Mouse (Mus musculus) hindbrain, postnatal 0 days (tissue): ENCODE measurements around the gene Otor. TPM values are rescaled to one million over a fixed set of nuclear protein-coding genes. Genes with fewer than 3 reads are reported as not detected.

Experiments used
- ATAC-seq: fragments of 200-750 bp; cut with Nextera tagmentation; 2 replicates; pipeline ENCODE4 v1.8.0; 2017; ENCODE audit warnings: mild to moderate bottlenecking, moderate TSS enrichment, moderate library complexity
- DNase-seq: peaks from one replicate; pipeline ENCODE4 v3.0.0-alpha.2; 2015; ENCODE audit warnings: low spot score
- H3K27ac ChIP-seq: fragments of 300-500 bp; sonication (generic); 2 replicates; pipeline ENCODE4 v1.5.1; 2014; ENCODE audit warnings: mild to moderate bottlenecking
- H3K27me3 ChIP-seq: fragments of 300-500 bp; sonication (generic); 2 replicates; pipeline ENCODE4 v1.6.1; 2014; ENCODE audit warnings: low read length, mixed read lengths; ENCODE audit not compliant: insufficient read depth
- H3K36me3 ChIP-seq: fragments of 300-500 bp; sonication (generic); 2 replicates; pipeline ENCODE4 v1.6.1; 2014; ENCODE audit warnings: low read length, mixed read lengths; ENCODE audit not compliant: insufficient read depth
- H3K4me1 ChIP-seq: fragments of 300-500 bp; sonication (generic); 2 replicates; pipeline ENCODE4 v1.6.1; 2014; ENCODE audit warnings: antibody characterized with exemption, low read length, mixed read lengths; ENCODE audit not compliant: insufficient read depth
- H3K4me2 ChIP-seq: fragments of 300-500 bp; sonication (generic); 2 replicates; pipeline ENCODE4 v1.6.1; 2014; ENCODE audit warnings: low read depth, mild to moderate bottlenecking, low read length, moderate library complexity, mixed read lengths
- H3K4me3 ChIP-seq: fragments of 300-500 bp; sonication (generic); 2 replicates; pipeline ENCODE4 v1.5.1; 2014; ENCODE audit warnings: low read length
- H3K9ac ChIP-seq: fragments of 300-500 bp; sonication (generic); replicated peaks from 2 replicates; pipeline ENCODE4 v1.6.1; 2014; ENCODE audit warnings: mild to moderate bottlenecking, low read length, moderate library complexity, mixed read lengths
- H3K9me3 ChIP-seq: fragments of 300-500 bp; sonication (generic); 2 replicates; pipeline ENCODE4 v1.6.1; 2016; ENCODE audit warnings: low read length, mixed read lengths
- CTCF ChIP-seq: IDR thresholded peaks from 2 replicates; pipeline ENCODE4 v1.5.1; 2016; ENCODE audit warnings: antibody characterized with exemption, control low read depth, low read depth
- WGBS: fragments of 180-500 bp; shearing (Covaris S2); extraction: QIAGEN DNeasy Blood & Tissue Kit; methylation state at CpG from one replicate; pipeline ENCODE4 v1.1.7; 2014; 5-methylcytosine and 5-hydroxymethylcytosine counted together
- polyA plus RNA-seq: library from polyadenylated mRNA; unstranded; fragments of >200 nt; fragmentation: Nextera tagmentation; extraction: Ambion mirVana; gene quantifications from 2 replicates; pipeline ENCODE4 v1.2.1, GENCODE M21; 2015
- total RNA-seq: library from RNA; depleted of rRNA; stranded (reverse); fragments of >200 nt; gene quantifications from 2 replicates; pipeline ENCODE4 v1.2.3, GENCODE M21; 2014

Gene Otor
- total and polyA plus RNA-seq, 2 experiments from 2014 or later, result 0.30 TPM; not detected in 1

GRCm38 (mm10) chr2:143055251-143055650, 23.0 kb upstream of the Otor start:
- Histone ChIP-seq H3K4me2 (no peak overlapping the region), H3K27ac (no peak overlapping the region), H3K9me3 (no peaks in the 10 kb centered on the region), H3K27me3 (no peaks in the 10 kb centered on the region), H3K4me1 (no peaks in the 10 kb centered on the region), H3K4me3 (no peak overlapping the region), H3K36me3 (no peaks in the 10 kb centered on the region), H3K9ac (no peak overlapping the region)
- DNase-seq (no peak), ATAC-seq (no peak)
- no peak for TF ChIP-seq CTCF

GRCm38 (mm10) chr2:143056736-143057135, 21.5 kb upstream of the Otor start:
- Histone ChIP-seq H3K4me3 (no peak overlapping the region), H3K9ac (no peak overlapping the region), H3K27ac (no peak overlapping the region), H3K4me1 (no peaks in the 10 kb centered on the region), H3K4me2 (no peak overlapping the region), H3K27me3 (peaks cover 3% of the 10 kb centered on the region; the same call in 1 of the 2 replicates), H3K9me3 (no peaks in the 10 kb centered on the region), H3K36me3 (no peaks in the 10 kb centered on the region)
- TF ChIP-seq CTCF, result no peak
- DNase-seq (no peak), ATAC-seq (no peak)
- 72% methylated on average over 5 of the region's 5 CpGs for WGBS

GRCm38 (mm10) chr2:143062432-143062811, 15.9 kb upstream of the Otor start:
- ATAC-seq, result peak; percentile 53; the same call in 1 of the 2 replicates
- Histone ChIP-seq H3K4me2 (peak overlapping the region; percentile 71), H3K27me3 (peaks cover 3% of the 10 kb centered on the region; the same call in 1 of the 2 replicates), H3K36me3 (peaks cover 14% of the 10 kb centered on the region; the same call in 1 of the 2 replicates), H3K4me1 (0 out of 2 replicates have a peak, but pooled peaks cover 4% of the 10 kb centered on the region), H3K27ac (no peak overlapping the region), H3K9me3 (no peaks in the 10 kb centered on the region), H3K9ac (no peak overlapping the region; the same call in 1 of the 2 replicates), H3K4me3 (peak overlapping the region; percentile 85)
- TF ChIP-seq CTCF, result no peak
- DNase-seq, result peak; percentile 2
- WGBS, result 40% methylated on average over 6 of the region's 6 CpGs

- H3K9me3 ChIP-seq, result no peaks in the 10 kb centered on the region
- peak; percentile 96 for DNase-seq
- 0 out of 2 replicates have a peak, but pooled peaks cover 4% of the 10 kb centered on the region for H3K4me1 ChIP-seq
- peak; percentile 58 for TF ChIP-seq CTCF
- peak within 1 kb of the TSS; percentile 85 for H3K4me3 ChIP-seq
- ATAC-seq, result peak; percentile 93
- peak within 1 kb of the TSS; percentile 61 for H3K27ac ChIP-seq
- H3K27me3 ChIP-seq, result peaks cover 3% of the 10 kb centered on the region; the same call in 1 of the 2 replicates
- H3K36me3 ChIP-seq, result peaks cover 14% of the 10 kb centered on the region; the same call in 1 of the 2 replicates
- H3K4me2 ChIP-seq, result peak within 1 kb of the TSS; percentile 71
- 1% methylated on average over 55 of the region's 55 CpGs for WGBS
- peak within 1 kb of the TSS; percentile 85 for H3K9ac ChIP-seq
Observed at GRCm38 (mm10) chr2:143062812-143063792, 15.2 kb upstream of the Otor start, which contains the start of gene Snrpb2. TSS of gene Snrpb2 (plus strand) at chr2:143063039.

GRCm38 (mm10) chr2:143065914-143066313, 12.4 kb upstream of the Otor start:
- no peak overlapping the region for H3K4me3 ChIP-seq
- 93% methylated on average over 3 of the region's 3 CpGs for WGBS
- no peak overlapping the region for H3K27ac ChIP-seq
- DNase-seq (no peak), ATAC-seq (no peak)
- TF ChIP-seq CTCF, result no peak
- peaks cover 3% of the 10 kb centered on the region; the same call in 1 of the 2 replicates for H3K27me3 ChIP-seq
- peaks cover 31% of the 10 kb centered on the region for H3K36me3 ChIP-seq
- 0 out of 2 replicates have a peak, but pooled peaks cover 4% of the 10 kb centered on the region for H3K4me1 ChIP-seq
- no peaks in the 10 kb centered on the region for H3K9me3 ChIP-seq
- H3K9ac ChIP-seq, result no peak overlapping the region
- no peak overlapping the region for H3K4me2 ChIP-seq

GRCm38 (mm10) chr2:143081693-143082092, 3.4 kb downstream of the Otor start:
- no peak for DNase-seq
- H3K9me3 ChIP-seq, result no peaks in the 10 kb centered on the region
- ATAC-seq, result no peak
- no peak overlapping the region for H3K4me2 ChIP-seq
- H3K27ac ChIP-seq, result no peak overlapping the region
- H3K36me3 ChIP-seq, result no peaks in the 10 kb centered on the region
- WGBS, result 79% methylated on average over 3 of the region's 3 CpGs
- no peaks in the 10 kb centered on the region for H3K27me3 ChIP-seq
- no peak overlapping the region for H3K9ac ChIP-seq
- TF ChIP-seq CTCF, result no peak
- no peak overlapping the region for H3K4me3 ChIP-seq
- H3K4me1 ChIP-seq, result no peaks in the 10 kb centered on the region
